Mouse (Mus musculus): Measurements from ENCODE around the gene Grm4.

The Grm4 gene

GRCm38 (mm10) chr17:27433179-27433680 is 88.0 kb downstream of the Grm4 start:
- TF ChIP-seq GATA4 (IDR thresholded peaks at IDR 0.05; ENCODE audit: insufficient replicate concordance, low read length), result no peak

GRCm38 (mm10) chr17:27432145-27432650 is 89.0 kb downstream of the Grm4 start:
- TF ChIP-seq GATA4 (IDR thresholded peaks at IDR 0.05; ENCODE audit: insufficient replicate concordance, low read length), result no peak

GRCm38 (mm10) chr17:27431049-27431839 is 90.0 kb downstream of the Grm4 start:
- TF ChIP-seq GATA4 (IDR thresholded peaks at IDR 0.05; ENCODE audit: insufficient replicate concordance, low read length), result no peak

- TF ChIP-seq GATA4 (IDR thresholded peaks at IDR 0.05; ENCODE audit: insufficient replicate concordance, low read length), result no peak
These were observed 91.4 kb downstream of the Grm4 start for GRCm38 (mm10) chr17:27429757-27430156.

- no peak for TF ChIP-seq GATA4 (IDR thresholded peaks at IDR 0.05; ENCODE audit: insufficient replicate concordance, low read length)
These were observed 96.2 kb downstream of the Grm4 start for GRCm38 (mm10) chr17:27425016-27425415.

GRCm38 (mm10) chr17:27424356-27424755 is 96.8 kb downstream of the Grm4 start:
- TF ChIP-seq GATA4 (IDR thresholded peaks at IDR 0.05; ENCODE audit: insufficient replicate concordance, low read length), result no peak

- no peak for TF ChIP-seq GATA4 (IDR thresholded peaks at IDR 0.05; ENCODE audit: insufficient replicate concordance, low read length)
These were observed 98.3 kb downstream of the Grm4 start for GRCm38 (mm10) chr17:27422726-27423381.

- no peak for TF ChIP-seq GATA4 (IDR thresholded peaks at IDR 0.05; ENCODE audit: insufficient replicate concordance, low read length)
These were observed 98.9 kb downstream of the Grm4 start for GRCm38 (mm10) chr17:27422371-27422725.

GRCm38 (mm10) chr17:27421837-27422236 is 99.4 kb downstream of the Grm4 start:
- no peak for TF ChIP-seq GATA4 (IDR thresholded peaks at IDR 0.05; ENCODE audit: insufficient replicate concordance, low read length)

GRCm38 (mm10) chr17:27409006-27409405 is 112.2 kb downstream of the Grm4 start:
- no peak for TF ChIP-seq GATA4 (IDR thresholded peaks at IDR 0.05; ENCODE audit: insufficient replicate concordance, low read length)

- no peak for TF ChIP-seq GATA4 (IDR thresholded peaks at IDR 0.05; ENCODE audit: insufficient replicate concordance, low read length)
These were observed 112.7 kb downstream of the Grm4 start for GRCm38 (mm10) chr17:27408531-27408930.

- no peak for TF ChIP-seq GATA4 (IDR thresholded peaks at IDR 0.05; ENCODE audit: insufficient replicate concordance, low read length)
These were observed 114.2 kb downstream of the Grm4 start for GRCm38 (mm10) chr17:27406956-27407355.

GRCm38 (mm10) chr17:27405376-27406024 is 115.7 kb downstream of the Grm4 start:
- TF ChIP-seq GATA4 (IDR thresholded peaks at IDR 0.05; ENCODE audit: insufficient replicate concordance, low read length), result no peak

GRCm38 (mm10) chr17:27401200-27401599 is 120.0 kb downstream of the Grm4 start:
- TF ChIP-seq GATA4 (IDR thresholded peaks at IDR 0.05; ENCODE audit: insufficient replicate concordance, low read length), result no peak

GRCm38 (mm10) chr17:27393931-27394330 is 127.3 kb downstream of the Grm4 start:
- TF ChIP-seq GATA4 (IDR thresholded peaks at IDR 0.05; ENCODE audit: insufficient replicate concordance, low read length), result no peak

- no peak for TF ChIP-seq GATA4 (IDR thresholded peaks at IDR 0.05; ENCODE audit: insufficient replicate concordance, low read length)
These were observed 127.8 kb downstream of the Grm4 start for GRCm38 (mm10) chr17:27393432-27393831.

Measured in liver, adult (tissue).